Mouse (Mus musculus): ENCODE data around the gene Hnrnpul1.
"Not testable (repeated sequence)": the region's sequence is repeated elsewhere in the genome, so short reads cannot be mapped to it uniquely, and the experiment has no call there.

The Hnrnpul1 gene

GRCm38 (mm10) chr7:25780021-25780420, 25.5 kb upstream of the Hnrnpul1 start:
- no peak for DNase-seq

DNA sequence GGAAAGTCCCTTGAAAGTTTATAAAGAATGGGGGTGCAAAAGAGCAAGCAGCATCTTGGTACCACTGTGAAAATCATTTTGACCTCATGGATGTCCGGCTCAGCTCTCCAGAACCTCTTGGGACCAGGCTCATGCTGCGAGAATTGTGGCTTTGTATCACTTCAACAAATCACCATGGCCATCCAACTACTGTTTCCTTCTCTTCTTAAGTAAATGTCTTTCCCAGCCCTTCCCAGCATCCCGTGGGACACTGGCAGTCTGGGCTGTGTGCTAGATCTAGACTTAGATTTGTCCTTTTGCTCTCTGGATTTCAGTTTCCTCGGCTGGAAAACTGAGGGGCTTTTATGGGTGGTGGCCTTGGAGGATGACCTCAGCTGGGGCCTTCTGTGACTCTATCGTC, 13.7 kb upstream of the Hnrnpul1 start:
- no peak for DNase-seq

DNA sequence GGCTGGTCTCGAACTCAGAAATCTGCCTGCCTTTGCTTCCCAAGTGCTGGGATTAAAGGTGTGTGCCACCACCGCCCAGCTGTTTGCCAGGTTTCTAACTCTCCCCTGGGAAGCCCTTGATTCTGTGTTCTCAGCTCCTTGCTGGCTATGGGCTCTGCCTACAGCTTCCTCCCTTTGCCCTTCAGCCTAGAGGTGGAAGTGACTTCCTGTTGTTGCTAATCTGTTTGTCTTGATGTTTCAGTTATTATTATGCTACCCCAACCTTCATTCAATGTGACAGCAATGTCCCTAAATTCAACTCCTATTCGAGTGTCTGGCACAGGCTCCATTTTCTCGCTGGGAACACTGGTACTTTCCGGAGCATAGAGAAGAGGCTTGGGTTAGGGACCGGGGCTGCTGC, 11.6 kb upstream of the Hnrnpul1 start:
- no peak for DNase-seq

DNA sequence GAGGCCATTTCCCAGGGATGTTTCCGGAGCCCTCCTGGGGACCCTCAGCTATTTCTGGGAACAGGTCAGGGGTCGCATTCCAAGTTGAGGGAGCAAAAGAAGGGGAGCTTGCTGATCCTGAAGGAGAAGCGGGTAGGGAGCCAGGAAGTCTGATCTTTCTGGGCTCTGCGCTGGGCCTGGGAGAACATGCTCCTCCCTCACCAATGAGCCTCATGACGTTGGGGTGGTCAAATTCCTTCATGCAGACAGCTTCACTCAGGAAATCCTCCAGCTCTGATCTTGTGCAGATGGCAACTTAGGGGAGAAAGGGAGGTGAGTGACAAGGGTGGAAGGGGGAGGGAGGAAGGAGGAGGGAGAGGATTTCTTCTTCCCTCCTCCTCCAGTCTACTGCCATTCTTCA, 9.7 kb upstream of the Hnrnpul1 start:
- peak; percentile 43 for DNase-seq

GRCm38 (mm10) chr7:25763678-25764077, 9.1 kb upstream of the Hnrnpul1 start:
- peak; percentile 38 for DNase-seq

DNA sequence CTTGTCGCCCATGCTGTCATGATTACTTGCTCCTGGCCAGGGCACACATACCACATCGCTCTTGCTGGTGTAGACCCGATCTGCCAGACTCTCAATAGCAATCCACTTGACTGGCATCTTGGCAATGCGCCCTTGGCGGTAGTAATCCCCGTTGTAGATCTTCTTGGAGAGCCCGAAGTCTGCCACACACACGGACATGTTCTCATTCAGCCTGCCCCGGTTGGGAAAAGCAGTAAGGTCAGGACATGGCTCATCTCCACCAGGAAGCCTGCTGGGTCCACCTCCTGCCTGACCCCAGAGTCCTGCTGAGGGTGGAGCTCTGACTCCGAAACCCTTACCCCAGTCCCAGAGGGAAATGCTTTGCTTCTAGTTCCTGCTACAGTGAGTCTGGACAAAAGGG, 6.8 kb upstream of the Hnrnpul1 start:
- DNase-seq = no peak

- peak; percentile 95 for DNase-seq
Measured at GRCm38 (mm10) chr7:25756011-25756410, 1.5 kb upstream of the Hnrnpul1 start.

DNA sequence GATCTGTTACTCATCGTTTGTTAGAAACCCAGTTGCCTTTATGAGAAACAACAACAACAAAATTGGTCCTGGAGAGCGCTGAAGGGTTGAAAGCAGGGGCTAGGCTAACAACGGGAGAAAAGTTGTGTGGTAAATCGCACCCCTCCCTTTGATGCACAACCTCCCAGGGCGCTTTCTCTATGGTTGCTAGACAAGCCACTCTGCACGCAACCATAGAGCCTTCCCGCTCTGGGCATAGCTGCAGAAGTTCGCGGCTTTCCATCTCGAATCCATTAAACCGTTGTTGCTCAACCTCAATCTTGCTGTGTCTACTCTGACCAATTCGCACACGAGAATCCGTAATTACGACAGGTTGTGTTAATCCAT, 894 bp upstream of the Hnrnpul1 start:
- DNase-seq = no peak

GRCm38 (mm10) chr7:25754439-25754737, 169 bp downstream of the Hnrnpul1 start:
- no peak for DNase-seq

DNA sequence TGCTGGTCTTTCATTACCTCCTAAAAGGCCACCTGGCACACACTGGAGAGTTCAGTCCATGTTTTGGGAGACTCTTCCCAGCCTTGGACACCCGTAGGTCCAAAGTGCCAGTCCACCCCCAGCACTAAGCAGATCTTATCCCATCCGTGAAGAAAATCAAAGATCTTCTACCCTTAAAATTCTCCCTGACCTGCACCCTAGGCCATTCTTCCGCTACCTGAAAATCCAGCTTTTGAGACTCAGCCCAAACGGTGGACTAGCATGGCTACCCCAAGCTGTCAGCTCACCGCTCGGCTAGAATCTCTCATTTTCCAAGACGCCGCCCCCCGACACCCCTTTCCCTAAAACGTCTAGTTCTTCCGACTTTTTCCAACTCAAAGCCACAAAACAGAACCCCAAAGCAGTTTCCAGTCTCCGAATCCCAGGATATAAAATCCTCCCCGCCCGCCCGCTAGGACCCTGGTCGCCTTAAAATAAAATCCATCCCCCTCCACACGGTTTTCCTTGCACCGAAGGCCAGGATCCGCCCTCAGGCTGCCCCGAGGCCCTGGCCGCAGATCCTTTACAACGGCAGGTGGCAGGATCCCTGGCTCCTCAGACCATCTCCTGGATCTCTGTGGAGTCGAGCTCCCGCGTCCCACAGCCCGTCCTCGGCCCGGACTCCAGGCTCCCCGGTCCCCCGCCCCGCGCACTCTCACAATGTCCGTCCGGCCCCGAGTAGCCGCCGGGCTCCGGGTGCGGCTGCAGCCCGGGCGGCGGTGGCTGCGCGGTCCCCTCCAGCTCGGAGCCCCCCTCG, 716 bp downstream of the Hnrnpul1 start:
- peak; percentile 52 for DNase-seq

DNA sequence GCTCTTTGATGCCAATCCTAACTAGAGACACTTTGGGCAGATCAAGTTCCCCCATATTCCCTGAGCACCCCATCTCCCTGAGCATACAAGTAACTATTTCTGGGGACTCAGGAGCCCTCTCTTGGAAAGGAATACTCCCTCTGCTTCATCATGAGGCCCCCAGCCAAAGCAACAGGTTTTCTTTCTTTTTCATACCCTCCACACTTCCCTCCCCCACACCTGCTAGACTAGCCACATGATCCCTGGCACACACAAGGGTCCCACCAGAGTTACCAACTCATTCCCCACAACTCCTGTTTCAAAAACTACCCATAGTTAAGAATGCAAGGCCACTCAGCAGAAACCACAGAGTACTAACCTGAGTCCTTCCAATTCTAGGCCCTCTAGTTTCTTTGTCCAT, 1.5 kb downstream of the Hnrnpul1 start:
- DNase-seq = peak; percentile 21

- DNase-seq = no peak
Measured at GRCm38 (mm10) chr7:25746844-25747243, 7.7 kb downstream of the Hnrnpul1 start.

DNA sequence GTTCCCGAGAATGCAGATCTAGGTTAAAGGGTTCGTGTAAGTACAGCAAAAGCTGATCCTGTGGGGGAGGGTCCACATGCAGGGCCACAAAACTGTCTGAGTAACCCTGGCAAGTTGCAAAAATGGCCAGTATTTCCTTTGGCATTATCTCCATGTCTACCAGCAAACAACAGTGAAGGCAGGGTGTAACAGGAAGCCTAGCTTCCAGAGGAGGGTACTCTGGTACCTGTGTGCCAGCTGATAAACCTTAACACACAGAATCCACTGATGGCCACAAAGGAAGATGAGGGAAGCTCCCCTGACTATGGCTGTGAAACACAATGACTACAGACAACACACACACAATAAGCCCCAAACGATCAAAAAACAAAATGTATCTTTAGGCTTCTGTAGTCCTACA, 16.3 kb downstream of the Hnrnpul1 start:
- DNase-seq = no peak

GRCm38 (mm10) chr7:25736920-25737319, 17.6 kb downstream of the Hnrnpul1 start:
- no peak for DNase-seq

DNA sequence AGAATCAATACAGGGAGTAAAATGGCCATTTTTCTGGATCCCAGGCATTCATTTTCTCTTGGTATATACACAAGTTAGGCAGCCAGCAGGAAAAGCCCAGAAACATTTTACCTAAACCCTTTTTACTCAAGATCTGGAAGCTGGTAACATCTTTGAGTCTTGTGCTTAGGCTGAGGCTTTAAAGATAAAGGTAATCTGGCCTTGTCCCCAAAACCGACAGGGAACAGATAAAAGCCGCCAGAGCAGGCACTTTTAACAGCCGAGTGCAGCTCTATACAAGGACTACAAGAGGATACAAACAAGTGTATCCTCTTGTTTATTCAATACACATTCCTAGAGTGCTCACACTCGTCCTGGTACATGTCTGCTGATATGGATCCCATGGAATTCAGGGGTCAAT, 19.6 kb downstream of the Hnrnpul1 start:
- no peak for DNase-seq

DNA sequence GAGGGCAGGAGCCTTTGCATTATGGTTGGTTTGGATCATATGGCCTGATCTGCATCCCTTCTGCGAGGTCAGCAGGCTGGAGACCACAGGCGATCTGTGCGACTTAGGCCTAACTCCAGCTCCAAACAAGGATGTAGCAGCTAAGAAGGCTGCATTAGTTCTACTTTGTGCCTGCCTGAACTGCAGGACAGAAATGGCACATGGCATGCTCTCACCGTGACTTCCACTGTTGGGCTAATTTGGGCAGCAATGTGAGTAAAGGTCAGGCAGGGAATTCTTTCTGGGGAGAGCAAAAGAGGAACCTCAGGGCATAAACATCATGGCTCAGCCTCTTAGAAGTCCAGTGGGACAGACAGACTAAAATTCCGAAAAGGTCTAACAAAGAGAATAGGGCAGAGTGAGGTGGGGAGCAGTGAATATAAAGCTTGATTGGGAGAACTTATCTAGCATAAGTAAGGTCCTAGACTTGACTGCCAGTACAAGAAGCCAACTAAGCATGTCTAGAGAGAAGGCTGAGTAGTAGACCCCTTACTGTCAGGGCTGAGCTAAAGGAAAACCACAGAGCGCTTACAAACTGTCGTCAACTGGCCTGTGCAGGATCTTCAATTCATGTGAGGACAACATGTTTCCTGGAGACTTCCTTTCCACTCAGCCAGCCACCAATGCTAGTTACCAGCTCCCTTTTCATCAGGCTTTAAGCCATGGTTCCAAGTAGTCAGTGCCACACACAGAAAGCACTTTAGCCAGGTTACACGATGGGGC, 23.1 kb downstream of the Hnrnpul1 start:
- DNase-seq = no peak

DNA sequence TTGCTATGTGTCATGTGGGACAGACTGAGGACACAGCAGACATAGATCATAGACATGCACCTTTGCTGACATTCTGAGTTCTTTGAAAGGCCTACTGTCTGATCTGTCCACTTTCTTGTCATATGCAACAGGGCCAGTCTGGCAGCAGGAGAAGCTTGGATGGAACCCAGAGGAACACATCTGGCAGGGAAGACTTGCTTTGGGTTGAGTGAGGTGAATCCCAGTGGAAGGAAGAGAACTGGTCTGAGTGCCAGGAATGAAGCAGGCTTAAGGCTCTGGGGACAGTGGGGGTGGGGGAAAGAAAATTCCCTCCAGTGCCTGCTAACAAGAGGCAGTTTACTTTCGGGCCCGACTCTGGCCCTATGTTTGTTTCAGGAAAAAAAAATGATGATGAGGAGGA, 24.7 kb downstream of the Hnrnpul1 start:
- DNase-seq = no peak

DNA sequence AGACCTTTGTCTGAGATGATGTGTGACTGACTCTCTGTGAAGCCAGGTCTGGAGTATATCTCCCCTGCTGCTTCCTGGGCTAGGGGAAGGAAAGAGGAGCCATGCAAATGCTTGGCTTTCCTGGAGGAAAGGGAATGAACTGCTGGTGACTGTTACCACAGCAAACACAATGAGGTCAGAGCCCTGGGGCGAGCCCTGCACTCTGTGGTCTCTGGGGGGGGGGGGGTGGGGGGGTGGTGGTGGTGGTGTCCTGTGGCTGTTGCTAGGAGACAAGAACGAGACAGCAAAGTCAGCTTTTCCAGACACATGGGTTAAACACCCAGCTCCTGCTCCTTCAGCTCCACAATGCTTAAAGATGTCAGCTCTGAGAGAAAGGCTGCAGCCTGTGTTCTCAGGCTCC, 25.2 kb downstream of the Hnrnpul1 start:
- DNase-seq = no peak

- no peak for DNase-seq
Measured at GRCm38 (mm10) chr7:25727800-25728199, 26.8 kb downstream of the Hnrnpul1 start.

DNA sequence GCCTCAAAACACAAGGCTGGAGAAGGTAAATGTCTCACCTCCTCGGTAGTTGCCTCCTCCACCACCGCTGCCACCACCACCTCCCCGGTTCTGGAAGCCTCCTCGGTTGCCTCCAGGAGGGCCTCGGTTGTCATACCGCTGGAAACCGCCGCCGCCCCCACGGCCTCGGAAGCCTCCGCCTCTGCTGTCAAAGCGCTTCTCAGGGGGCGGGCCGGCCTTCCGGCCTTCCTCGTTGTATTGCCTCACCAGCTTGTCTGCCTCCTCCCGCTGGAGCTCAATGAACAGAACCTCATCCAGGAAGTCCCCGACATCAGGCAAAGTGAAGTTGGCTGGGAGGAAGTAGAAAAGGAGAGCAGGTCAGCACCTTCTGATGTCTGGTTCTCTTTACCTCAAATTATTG, 28.7 kb downstream of the Hnrnpul1 start:
- no peak for DNase-seq

DNA sequence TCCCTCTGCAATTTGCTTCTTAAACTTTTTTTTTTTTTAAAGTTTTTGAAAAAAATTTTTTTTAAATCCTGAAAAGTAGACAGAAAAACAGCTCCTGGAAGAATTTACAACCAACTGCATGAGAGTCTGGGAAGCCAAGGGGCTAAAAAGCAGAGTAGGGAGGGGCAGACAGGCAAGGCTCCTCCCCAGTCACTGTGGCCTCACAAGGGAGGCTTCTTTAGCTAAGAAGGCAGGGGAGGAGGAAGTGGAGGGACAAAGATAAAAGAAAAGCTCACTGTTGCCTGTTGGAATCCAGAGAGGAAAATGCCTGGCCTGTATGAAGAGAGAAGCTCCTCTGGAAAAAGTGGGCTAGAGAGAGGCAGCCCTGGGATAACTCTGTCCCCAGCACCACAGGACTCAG, 32.8 kb downstream of the Hnrnpul1 start:
- DNase-seq = not testable (repeated sequence)

- no peak for DNase-seq
Measured at GRCm38 (mm10) chr7:25720760-25721159, 33.8 kb downstream of the Hnrnpul1 start.

GRCm38 (mm10) chr7:25719761-25720610, 34.6 kb downstream of the Hnrnpul1 start:
- peak; percentile 86 for DNase-seq
